Mouse (Mus musculus) spleen, postnatal 4 days (tissue): ENCODE results near the gene Morn3.

Experiments used
- DNase-seq, 2 experiments: peaks; one replicate each; pipeline ENCODE4 v3.0.0; 2022; ENCODE audit warnings: low spot score in 2 of 2

The Morn3 gene

DNA sequence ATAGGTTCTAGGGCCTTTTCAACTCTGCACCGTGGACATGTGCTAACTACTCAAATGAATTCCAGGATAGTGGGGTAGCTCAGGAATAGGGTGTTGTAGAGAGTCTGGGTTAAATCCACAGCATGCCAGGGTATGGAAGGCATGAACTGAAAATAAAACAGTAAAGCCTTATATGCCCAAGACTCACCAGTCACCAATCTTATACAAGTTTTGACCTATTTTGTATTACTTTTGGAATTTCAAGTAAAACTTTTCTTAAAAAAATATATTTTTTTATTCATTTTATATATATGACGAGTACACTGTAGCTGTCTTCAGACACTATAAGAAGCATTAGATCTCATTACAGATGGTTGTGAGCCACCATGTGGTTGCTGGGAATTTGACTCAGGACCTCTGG is 53.0 kb downstream of the Morn3 start:
- no peak for DNase-seq

GRCm38 (mm10) chr5:122991350-122992004 is 55.3 kb downstream of the Morn3 start:
- DNase-seq, result no peak

GRCm38 (mm10) chr5:122990411-122991160 is 56.2 kb downstream of the Morn3 start:
- DNase-seq, result no peak

GRCm38 (mm10) chr5:122989551-122990330 is 57.1 kb downstream of the Morn3 start, which contains the start of gene Kdm2b:
Gene Kdm2b, minus strand, starts transcription at chr5:122989823.
- DNase-seq, result no peak

DNA sequence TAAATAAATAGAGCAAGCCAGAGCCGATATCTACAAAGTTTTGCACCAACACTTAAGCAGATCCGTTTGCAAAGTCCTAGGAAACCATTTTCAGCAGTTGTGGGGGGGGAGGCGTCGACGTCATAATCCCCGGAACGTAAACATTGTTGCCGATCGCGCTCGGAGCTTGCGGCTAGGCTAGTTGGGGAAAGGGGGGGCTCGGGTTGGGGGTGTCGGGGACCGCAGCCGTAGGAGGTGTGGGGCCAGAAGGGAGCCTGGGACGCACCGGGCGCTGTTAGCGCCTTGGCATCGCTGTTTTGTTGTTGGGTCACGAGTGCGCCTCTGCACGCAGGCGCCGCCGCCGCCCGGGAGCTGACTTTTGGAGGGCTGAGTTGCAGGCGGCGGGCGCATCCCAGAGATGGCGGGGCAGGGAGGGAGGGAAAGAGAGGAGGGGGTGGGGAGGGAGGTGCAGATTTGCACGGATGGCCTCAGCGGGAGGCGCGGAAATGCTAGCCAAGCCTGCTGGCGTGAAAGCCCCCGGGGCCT is 57.8 kb downstream of the Morn3 start:
- peak; percentile 47 to 80 for DNase-seq

GRCm38 (mm10) chr5:122988021-122988751 is 58.6 kb downstream of the Morn3 start:
- peak; percentile 30 to 78 for DNase-seq

- peak in 1 of 2 experiments; percentile 64 for DNase-seq
Observed at GRCm38 (mm10) chr5:122987211-122988020, 59.4 kb downstream of the Morn3 start.

GRCm38 (mm10) chr5:122986091-122986493 is 60.7 kb downstream of the Morn3 start:
- no peak for DNase-seq
